Mouse (Mus musculus) left cerebral cortex, adult 8-10 months (tissue): ENCODE results near the gene Zfp871. TPM values are rescaled to one million over a fixed set of nuclear protein-coding genes. Genes with fewer than 3 reads are reported as not detected.
"Not testable (repeated sequence)": the region's sequence is repeated elsewhere in the genome, so short reads cannot be mapped to it uniquely, and the experiment has no call there.

ENCODE experiments used
- DNase-seq, 2 experiments: peaks; one replicate each; pipeline ENCODE4 v3.0.0; 2022; ENCODE audit warnings: low spot score in 2 of 2
- total RNA-seq, 4 experiments: library from RNA; stranded (reverse); gene quantifications; 2 replicates each; pipeline ENCODE4 v1.2.4; 2022

The Zfp871 gene
- total RNA-seq, 4 experiments from 2014 or later = 65.9 to 94.1 (median 79.6) TPM

- DNase-seq = no peak
Observed at GRCm38 (mm10) chr17:32738406-32738805, 49.7 kb downstream of the Zfp871 start.

GRCm38 (mm10) chr17:32729029-32729428 is 59.1 kb downstream of the Zfp871 start:
- no peak for DNase-seq

- not testable (repeated sequence) for DNase-seq
Observed at GRCm38 (mm10) chr17:32726360-32726759, 61.7 kb downstream of the Zfp871 start.

- no peak for DNase-seq
Observed at GRCm38 (mm10) chr17:32722771-32723170, 65.3 kb downstream of the Zfp871 start.

GRCm38 (mm10) chr17:32722151-32722550 is 65.9 kb downstream of the Zfp871 start:
- not testable (repeated sequence) for DNase-seq

Other genes starting within 250 kb of the Zfp871 start
- not detected for gene Cyp4f37, start 167.0 kb downstream of the Zfp871 start, total RNA-seq
- not detected for gene Cyp4f40, start 129.4 kb downstream of the Zfp871 start, total RNA-seq
- gene Cyp4f15, start 102.7 kb downstream of the Zfp871 start, total RNA-seq = 10 to 100 TPM; 14.8 to 20.4 (median 18.0) TPM
- gene Zfp811, start 21.6 kb upstream of the Zfp871 start, total RNA-seq = 1 to 10 TPM; 3.5 to 6.6 (median 5.3) TPM
- 10 to 100 TPM; 25.7 to 30.9 (median 28.5) TPM for gene Zfp799, start 42.0 kb upstream of the Zfp871 start, total RNA-seq
- gene Zfp870, start 103.4 kb upstream of the Zfp871 start, total RNA-seq = 10 to 100 TPM; 10.1 to 13.6 (median 10.4) TPM
- 1 to 10 TPM; 4.5 to 7.7 (median 6.4) TPM for gene Cyp4f14, start 129.1 kb upstream of the Zfp871 start, total RNA-seq
- gene Cyp4f13, start 159.1 kb upstream of the Zfp871 start, total RNA-seq = 10 to 100 TPM; 20.5 to 22.6 (median 22.5) TPM
- gene Zfp472, start 177.5 kb upstream of the Zfp871 start, total RNA-seq = 1 to 10 TPM; 4.8 to 7.0 (median 5.9) TPM
- gene Zfp952, start 204.8 kb upstream of the Zfp871 start, total RNA-seq = 10 to 100 TPM; 15.0 to 16.7 (median 15.9) TPM
- gene Zfp763, start 245.1 kb upstream of the Zfp871 start, total RNA-seq = 10 to 100 TPM; 18.8 to 22.3 (median 20.7) TPM